Mouse (Mus musculus): Measurements from ENCODE around the gene Bbc3.
A peak's percentile ranks its signal among the peaks of the same experiment; 100 is the strongest.

GRCm38 (mm10) chr7:16296766-16297390 is 11.3 kb upstream of the Bbc3 start:
- TF ChIP-seq CTCF (IDR thresholded peaks at IDR 0.05; ENCODE audit: control insufficient read depth, insufficient read depth, low read length) = peak; percentile 32; the same call in 1 of the 2 replicates
- TF ChIP-seq POLR2A (IDR thresholded peaks at IDR 0.05; ENCODE audit: borderline replicate concordance, control insufficient read depth, low read depth, low read length) = no peak
